Mouse (Mus musculus) cerebellum, adult 2 months (tissue): ENCODE results near the gene Prkrip1. TPM values are rescaled to one million over a fixed set of nuclear protein-coding genes. Genes with fewer than 3 reads are reported as not detected.

Source experiments
- DNase-seq, 2 experiments: peaks; one replicate each; pipeline ENCODE4 v3.0.0; 2021
- H3K27ac ChIP-seq: fragments of 200-500 bp; 2 replicates; pipeline ENCODE4 v1.5.1; 2012; ENCODE audit warnings: low read length, control low read depth, inconsistent platforms; ENCODE audit not compliant: insufficient read depth
- H3K27me3 ChIP-seq: fragments of 200-500 bp; 2 replicates; pipeline ENCODE4 v1.6.1; 2012; ENCODE audit warnings: inconsistent platforms, mild to moderate bottlenecking, low read length, moderate library complexity; ENCODE audit not compliant: control insufficient read depth, insufficient read depth
- H3K4me1 ChIP-seq: fragments of 200-500 bp; 2 replicates; pipeline ENCODE4 v1.6.1; 2011; ENCODE audit warnings: low read length; ENCODE audit not compliant: control insufficient read depth, insufficient read depth
- H3K4me3 ChIP-seq: fragments of 200-500 bp; replicated peaks from 2 replicates; pipeline ENCODE3; 2011; ENCODE audit warnings: mild to moderate bottlenecking, low read depth, low read length, control low read depth; ENCODE audit not compliant: insufficient read depth
- CTCF ChIP-seq: fragments of 200-500 bp; IDR thresholded peaks from 2 replicates; pipeline ENCODE4 v1.5.1; 2011; ENCODE audit warnings: low read depth, mild to moderate bottlenecking, control low read depth, low read length, moderate library complexity, borderline replicate concordance; ENCODE audit not compliant: insufficient read depth
- POLR2A ChIP-seq: fragments of 200-500 bp; IDR thresholded peaks from 2 replicates; pipeline ENCODE4 v1.6.1; 2011; ENCODE audit warnings: low read length, control low read depth, borderline replicate concordance; ENCODE audit not compliant: insufficient read depth
- WGBS: fragments of 180-500 bp; shearing (Covaris S2); methylation state at CpG from one replicate; pipeline ENCODE4 v1.1.7; 2018; 5-methylcytosine and 5-hydroxymethylcytosine counted together
- polyA plus RNA-seq: library from polyadenylated mRNA; depleted of rRNA; stranded (reverse); fragments of >200 nt; gene quantifications from 2 replicates; pipeline ENCODE4 v1.2.3, GENCODE M21; 2012; rRNA removed

Gene Prkrip1
- polyA plus RNA-seq, 1 experiment, result 38.0 TPM

GRCm38 (mm10) chr5:136144606-136145430, 53.9 kb downstream of the Prkrip1 start:
- no peak for TF ChIP-seq POLR2A
- no peak for TF ChIP-seq CTCF
- H3K4me3 ChIP-seq, result no peak overlapping the region
- WGBS, result 68% methylated on average over 12 of the region's 12 CpGs
- no peaks in the 10 kb centered on the region for H3K27me3 ChIP-seq
- H3K4me1 ChIP-seq, result peaks cover 7% of the 10 kb centered on the region
- H3K27ac ChIP-seq, result no peak overlapping the region
- DNase-seq, result no peak

- Histone ChIP-seq H3K27me3 (no peaks in the 10 kb centered on the region), H3K4me3 (no peak overlapping the region), H3K4me1 (peaks cover 8% of the 10 kb centered on the region), H3K27ac (no peak overlapping the region)
- WGBS, result 88% methylated on average over 6 of the region's 6 CpGs
- DNase-seq, result no peak
- TF ChIP-seq CTCF (peak; percentile 34), POLR2A (no peak)
Measured at GRCm38 (mm10) chr5:136143161-136143755, 55.5 kb downstream of the Prkrip1 start.

GRCm38 (mm10) chr5:136142746-136143145, 56.0 kb downstream of the Prkrip1 start:
- 85% methylated on average over 5 of the region's 5 CpGs for WGBS

GRCm38 (mm10) chr5:136140057-136140482, 58.7 kb downstream of the Prkrip1 start:
- TF ChIP-seq POLR2A (no peak), CTCF (no peak)
- Histone ChIP-seq H3K4me3 (no peak overlapping the region), H3K4me1 (peaks cover 8% of the 10 kb centered on the region), H3K27me3 (no peaks in the 10 kb centered on the region), H3K27ac (peak overlapping the region; percentile 46)
- 13% methylated on average over 10 of the region's 10 CpGs for WGBS
- DNase-seq, result peak; percentile 38 to 45

More at GRCm38 (mm10) chr5:136142746-136143145, 56.0 kb downstream of the Prkrip1 start:
- no peak overlapping the region for H3K27ac ChIP-seq
- H3K4me1 ChIP-seq, result peaks cover 8% of the 10 kb centered on the region
- DNase-seq, result no peak
- no peak for TF ChIP-seq POLR2A
- peak; percentile 30; the same call in 1 of the 2 replicates for TF ChIP-seq CTCF
- H3K27me3 ChIP-seq, result no peaks in the 10 kb centered on the region
- no peak overlapping the region for H3K4me3 ChIP-seq

GRCm38 (mm10) chr5:136139393-136139792, 59.4 kb downstream of the Prkrip1 start:
- no peak overlapping the region for H3K4me3 ChIP-seq
- no peak for TF ChIP-seq CTCF
- no peak overlapping the region for H3K27ac ChIP-seq
- H3K4me1 ChIP-seq, result peaks cover 12% of the 10 kb centered on the region
- H3K27me3 ChIP-seq, result no peaks in the 10 kb centered on the region
- no peak for DNase-seq
- WGBS, result 84% methylated on average over 13 of the region's 13 CpGs

GRCm38 (mm10) chr5:136137658-136138274, 61.0 kb downstream of the Prkrip1 start:
- Histone ChIP-seq H3K4me1 (peaks cover 12% of the 10 kb centered on the region), H3K27ac (no peak overlapping the region), H3K27me3 (no peaks in the 10 kb centered on the region), H3K4me3 (no peak overlapping the region)
- WGBS, result 75% methylated on average over 13 of the region's 13 CpGs
- DNase-seq, result peak in 1 of 2 experiments; percentile 46
- TF ChIP-seq POLR2A (no peak), CTCF (peak; percentile 68)

- peak overlapping the region; percentile 14; the same call in 1 of the 2 replicates for H3K27ac ChIP-seq
- peak overlapping the region; percentile 97 for H3K4me3 ChIP-seq
- H3K4me1 ChIP-seq, result peaks cover 12% of the 10 kb centered on the region
- no peak for TF ChIP-seq POLR2A
- no peak for TF ChIP-seq CTCF
- WGBS, result 6% methylated on average over 20 of the region's 20 CpGs
- H3K27me3 ChIP-seq, result no peaks in the 10 kb centered on the region
- no peak for DNase-seq
Measured at GRCm38 (mm10) chr5:136136292-136136990, 62.3 kb downstream of the Prkrip1 start.

GRCm38 (mm10) chr5:136135571-136136291, 63.0 kb downstream of the Prkrip1 start, which contains the start of the genes Lrwd1 and Alkbh4:
Lrwd1 (minus strand) TSS chr5:136136074.
Alkbh4 (plus strand) TSS chr5:136136146.
- DNase-seq, result peak; percentile 96
- WGBS, result under 1% methylated on average over 60 of the region's 60 CpGs
- Histone ChIP-seq H3K4me1 (peaks cover 12% of the 10 kb centered on the region), H3K27me3 (no peaks in the 10 kb centered on the region), H3K27ac (peak within 1 kb of the TSS; percentile 27), H3K4me3 (peak within 1 kb of the TSS; percentile 97)
- peak; percentile 55 for TF ChIP-seq POLR2A
- peak; percentile 62; the same call in 1 of the 2 replicates for TF ChIP-seq CTCF

Other genes with a start within 250 kb of the Prkrip1 start
- 3.3 and 4.1 TPM in 2 replicates for gene Ssc4d, start 224.4 kb downstream of the Prkrip1 start, polyA plus RNA-seq
- gene Zp3, start 218.9 kb downstream of the Prkrip1 start, polyA plus RNA-seq, result 0.23 and 0.33 TPM in 2 replicates
- gene Dtx2, start 204.2 kb downstream of the Prkrip1 start, polyA plus RNA-seq, result 9.2 and 10.1 TPM in 2 replicates
- not detected in 2 replicates for gene Upk3b, start 160.5 kb downstream of the Prkrip1 start, polyA plus RNA-seq
- 1.0 and 1.1 TPM in 2 replicates for gene Upk3bl, start 144.5 kb downstream of the Prkrip1 start, polyA plus RNA-seq
- 32.7 and 32.9 TPM in 2 replicates for gene Rasa4, start 115.0 kb downstream of the Prkrip1 start, polyA plus RNA-seq
- 121 and 123 TPM in 2 replicates for gene Polr2j, start 82.3 kb downstream of the Prkrip1 start, polyA plus RNA-seq
- gene Lrwd1, start 62.9 kb downstream of the Prkrip1 start, polyA plus RNA-seq, result 21.5 and 23.7 TPM in 2 replicates
- 15.7 and 17.2 TPM in 2 replicates for gene Alkbh4, start 62.8 kb downstream of the Prkrip1 start, polyA plus RNA-seq
- 64.9 and 66.9 TPM in 2 replicates for gene Orai2, start 28.2 kb downstream of the Prkrip1 start, polyA plus RNA-seq
- gene Sh2b2, start 47.6 kb upstream of the Prkrip1 start, polyA plus RNA-seq, result 8.1 and 8.3 TPM in 2 replicates